Mouse (Mus musculus) lung, postnatal 0 days (tissue): Measurements from ENCODE around the gene Adap2. TPM values are rescaled to one million over a fixed set of nuclear protein-coding genes. Genes with fewer than 3 reads are reported as not detected.

Source experiments
- ATAC-seq: fragments of 200-750 bp; cut with Nextera tagmentation; 2 replicates; pipeline ENCODE4 v1.8.0; 2017; ENCODE audit warnings: moderate library complexity
- DNase-seq: peaks from one replicate; pipeline ENCODE4 v3.0.0-alpha.2; 2016; ENCODE audit warnings: low spot score
- H3K27ac ChIP-seq: fragments of 300-500 bp; sonication (generic); 2 replicates; pipeline ENCODE4 v1.5.1; 2014; ENCODE audit warnings: antibody characterized with exemption, mild to moderate bottlenecking, low read length, mixed read lengths
- H3K27me3 ChIP-seq: fragments of 300-500 bp; sonication (generic); replicated peaks from 2 replicates; pipeline ENCODE4 v1.6.1; 2014; ENCODE audit warnings: low read length, mixed read lengths; ENCODE audit not compliant: insufficient read depth
- H3K36me3 ChIP-seq: fragments of 300-500 bp; sonication (generic); 2 replicates; pipeline ENCODE4 v1.6.1; 2014; ENCODE audit warnings: low read length, mixed read lengths; ENCODE audit not compliant: insufficient read depth
- H3K4me1 ChIP-seq: fragments of 300-500 bp; sonication (generic); 2 replicates; pipeline ENCODE4 v1.6.1; 2014; ENCODE audit warnings: antibody characterized with exemption, low read depth, low read length, mixed read lengths; ENCODE audit not compliant: insufficient read depth
- H3K4me2 ChIP-seq: fragments of 300-500 bp; sonication (generic); replicated peaks from 2 replicates; pipeline ENCODE4 v1.6.1; 2014; ENCODE audit warnings: low read depth, mild to moderate bottlenecking, low read length, moderate library complexity, mixed read lengths
- H3K4me3 ChIP-seq: fragments of 300-500 bp; sonication (generic); 2 replicates; pipeline ENCODE4 v1.5.1; 2014; ENCODE audit warnings: low read depth, low read length
- H3K9ac ChIP-seq: fragments of 300-500 bp; sonication (generic); replicated peaks from 2 replicates; pipeline ENCODE4 v1.6.1; 2014; ENCODE audit warnings: low read depth, mild to moderate bottlenecking
- H3K9me3 ChIP-seq: fragments of 300-500 bp; sonication (generic); 2 replicates; pipeline ENCODE4 v1.6.1; 2016; ENCODE audit warnings: low read length, mixed read lengths
- CTCF ChIP-seq: IDR thresholded peaks from 2 replicates; pipeline ENCODE4 v1.5.1; 2016; ENCODE audit warnings: antibody characterized with exemption, mild to moderate bottlenecking
- EP300 ChIP-seq: IDR thresholded peaks from 2 replicates; pipeline ENCODE4 v1.6.1; 2016; ENCODE audit warnings: antibody characterized with exemption, mild to moderate bottlenecking, control low read depth
- WGBS: fragments of 180-500 bp; shearing (Covaris S2); extraction: QIAGEN DNeasy Blood & Tissue Kit; methylation state at CpG from one replicate; pipeline ENCODE4 v1.1.7; 2014; 5-methylcytosine and 5-hydroxymethylcytosine counted together
- polyA plus RNA-seq: library from polyadenylated mRNA; unstranded; fragments of >200 nt; fragmentation: Nextera tagmentation; extraction: Ambion mirVana; gene quantifications from 2 replicates; pipeline ENCODE4 v1.2.1, GENCODE M21; 2015

Adap2 gene
- polyA plus RNA-seq, 1 experiment from 2014 or later: 12.4 TPM

- DNase-seq (no peak), ATAC-seq (no peak)
- Histone ChIP-seq H3K4me2 (no peak overlapping the region), H3K27me3 (no peaks in the 10 kb centered on the region), H3K36me3 (no peaks in the 10 kb centered on the region), H3K9ac (no peak overlapping the region), H3K4me3 (no peak overlapping the region), H3K4me1 (no peaks in the 10 kb centered on the region), H3K9me3 (no peaks in the 10 kb centered on the region), H3K27ac (no peak overlapping the region)
- 66% methylated on average over 4 of the region's 4 CpGs for whole genome bisulfite sequencing
- TF ChIP-seq CTCF (no peak), EP300 (no peak)
These were observed 18.0 kb downstream of the Adap2 start for GRCm38 (mm10) chr11:80171884-80172283.

GRCm38 (mm10) chr11:80173963-80174670 lies 20.2 kb downstream of the Adap2 start:
- ATAC-seq: no peak
- no peak for DNase-seq
- no peak overlapping the region for H3K4me2 ChIP-seq
- WGBS: 73% methylated on average over 11 of the region's 11 CpGs
- no peak overlapping the region for H3K27ac ChIP-seq
- TF ChIP-seq CTCF (no peak), EP300 (no peak)
- H3K4me3 ChIP-seq: no peak overlapping the region
- H3K36me3 ChIP-seq: no peaks in the 10 kb centered on the region
- H3K4me1 ChIP-seq: no peaks in the 10 kb centered on the region
- no peak overlapping the region for H3K9ac ChIP-seq
- H3K27me3 ChIP-seq: no peaks in the 10 kb centered on the region
- no peaks in the 10 kb centered on the region for H3K9me3 ChIP-seq

GRCm38 (mm10) chr11:80176911-80177895 lies 23.3 kb downstream of the Adap2 start:
- WGBS: 70% methylated on average over 11 of the region's 11 CpGs
- TF ChIP-seq EP300 (no peak), CTCF (no peak)
- Histone ChIP-seq H3K4me3 (no peak overlapping the region), H3K27me3 (no peaks in the 10 kb centered on the region), H3K9ac (no peak overlapping the region), H3K9me3 (no peaks in the 10 kb centered on the region), H3K36me3 (no peaks in the 10 kb centered on the region), H3K27ac (no peak overlapping the region), H3K4me1 (no peaks in the 10 kb centered on the region), H3K4me2 (no peak overlapping the region)
- peak; percentile 58 for ATAC-seq
- DNase-seq: peak; percentile 43

GRCm38 (mm10) chr11:80178316-80178715 lies 24.4 kb downstream of the Adap2 start:
- Histone ChIP-seq H3K27me3 (no peaks in the 10 kb centered on the region), H3K9ac (no peak overlapping the region), H3K4me3 (no peak overlapping the region), H3K27ac (no peak overlapping the region), H3K36me3 (no peaks in the 10 kb centered on the region), H3K4me1 (no peaks in the 10 kb centered on the region), H3K4me2 (no peak overlapping the region), H3K9me3 (no peaks in the 10 kb centered on the region)
- no peak for DNase-seq
- ATAC-seq: no peak
- TF ChIP-seq EP300 (no peak), CTCF (no peak)
- 73% methylated on average over 8 of the region's 8 CpGs for WGBS

GRCm38 (mm10) chr11:80181021-80181749 lies 27.3 kb downstream of the Adap2 start:
- WGBS: 70% methylated on average over 5 of the region's 5 CpGs

More at GRCm38 (mm10) chr11:80181021-80181749, 27.3 kb downstream of the Adap2 start:
- no peak overlapping the region for H3K4me2 ChIP-seq
- H3K4me1 ChIP-seq: peaks cover 8% of the 10 kb centered on the region; the same call in 1 of the 2 replicates
- H3K4me3 ChIP-seq: no peak overlapping the region
- no peak; the same call in 1 of the 2 replicates for TF ChIP-seq CTCF
- TF ChIP-seq EP300: no peak
- ATAC-seq (no peak), DNase-seq (no peak)
- no peaks in the 10 kb centered on the region for H3K36me3 ChIP-seq
- H3K27me3 ChIP-seq: no peaks in the 10 kb centered on the region
- H3K27ac ChIP-seq: no peak overlapping the region
- H3K9me3 ChIP-seq: no peaks in the 10 kb centered on the region
- no peak overlapping the region for H3K9ac ChIP-seq
